Mouse (Mus musculus) bone marrow macrophage, adult 2 months (primary cell): ENCODE measurements around the gene Col4a2.

ENCODE experiments used
- CTCF ChIP-seq: IDR thresholded peaks from 2 replicates; pipeline ENCODE4 v1.5.1; 2012; ENCODE audit warnings: low read depth, mild to moderate bottlenecking, low read length, moderate library complexity
- POLR2A ChIP-seq: IDR thresholded peaks from 2 replicates; pipeline ENCODE4 v1.6.1; 2012; ENCODE audit warnings: mild to moderate bottlenecking, low read depth, low read length, borderline replicate concordance

DNA sequence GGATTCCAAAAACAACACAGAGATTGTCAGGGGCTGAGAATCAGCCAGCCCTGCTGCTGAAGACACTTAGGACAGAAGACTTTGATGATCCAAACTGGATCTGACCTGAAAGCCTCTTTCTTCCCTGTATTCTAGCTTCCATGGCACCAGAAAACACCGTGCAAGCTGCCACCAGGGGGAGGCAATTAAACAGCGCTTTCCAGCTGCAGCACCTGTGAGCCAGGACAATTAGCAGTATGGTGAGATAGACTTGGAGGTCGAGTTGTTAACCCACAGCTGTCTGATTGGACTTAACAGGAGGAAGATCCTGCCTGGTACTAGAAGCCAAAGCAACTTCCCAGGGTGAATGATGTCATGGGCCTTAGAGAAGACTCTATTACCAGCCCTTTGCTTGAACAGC, 156.5 kb downstream of the Col4a2 start:
- no peak for TF ChIP-seq CTCF
- no peak for TF ChIP-seq POLR2A
